Mouse (Mus musculus) adrenal gland (tissue): Measurements from ENCODE around the gene Olfr1450.
"Not testable (repeated sequence)": the region's sequence is repeated elsewhere in the genome, so short reads cannot be mapped to it uniquely, and the experiment has no call there.

Source experiments
- intact Hi-C: fragments of 180-260 bp; cut with DNase I; formaldehyde crosslinking; loops from one replicate; pipeline ENCODE4 v1.15.1; 2025
- long read RNA-seq, 2 experiments: library from polyadenylated mRNA; unstranded; transcript quantifications; one replicate each; pipeline ENCODE4 v2.0.0; 2020; ENCODE audit warnings: borderline replicate concordance in 1 of 2; ENCODE audit not compliant: insufficient replicate concordance in 1 of 2

The Olfr1450 gene
- long read RNA-seq, experiment 1, result 0 reads
- long read RNA-seq, experiment 2, result 0 reads

DNA sequence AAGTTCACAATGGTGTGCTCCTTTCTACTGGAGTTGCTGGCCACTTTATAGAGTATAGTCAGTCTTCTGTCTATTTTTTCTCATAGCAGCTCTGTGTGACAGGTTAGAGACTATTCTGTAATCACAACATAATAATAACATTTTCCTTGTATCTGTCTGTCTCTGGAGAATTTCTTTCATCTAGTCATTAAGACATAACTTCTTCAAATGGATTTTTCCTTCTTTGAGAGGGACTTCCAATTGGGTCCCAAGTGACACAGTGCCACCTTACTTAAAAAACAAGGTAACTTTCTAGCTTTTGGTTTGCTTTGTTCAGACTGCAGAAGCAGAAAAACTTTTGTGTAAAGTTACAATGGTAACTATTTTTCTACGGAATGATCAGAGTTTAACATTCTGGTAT is at the start of gene Olfr1450:
Olfr1450 (plus strand) TSS at position 301 of the 400 bp plus-strand sequence.
- intact Hi-C loops, result no loop called here

DNA sequence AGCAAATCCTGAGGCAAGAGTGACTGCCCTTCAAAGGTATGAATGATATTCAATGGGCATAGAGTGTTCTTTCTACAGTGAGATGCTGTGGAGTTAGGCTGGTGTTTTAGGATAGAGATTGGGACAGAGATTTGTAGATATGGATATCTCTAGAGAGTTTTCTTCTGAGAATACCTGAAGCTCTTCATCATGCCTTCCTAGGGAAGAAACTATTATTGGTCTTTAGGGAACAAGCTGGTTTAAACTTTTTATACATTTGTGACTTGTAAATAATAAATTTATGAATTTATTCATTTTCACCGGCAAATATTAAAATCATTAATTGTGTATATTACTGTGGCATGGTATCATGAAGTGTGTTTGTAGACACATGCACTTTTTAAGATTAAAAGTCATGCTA is 46.4 kb upstream of the Olfr1450 start, which contains the start of gene Olfr1447:
Olfr1447 (minus strand) TSS at position 101 of the 400 bp plus-strand sequence.
- intact Hi-C loops, result no loop called here

DNA sequence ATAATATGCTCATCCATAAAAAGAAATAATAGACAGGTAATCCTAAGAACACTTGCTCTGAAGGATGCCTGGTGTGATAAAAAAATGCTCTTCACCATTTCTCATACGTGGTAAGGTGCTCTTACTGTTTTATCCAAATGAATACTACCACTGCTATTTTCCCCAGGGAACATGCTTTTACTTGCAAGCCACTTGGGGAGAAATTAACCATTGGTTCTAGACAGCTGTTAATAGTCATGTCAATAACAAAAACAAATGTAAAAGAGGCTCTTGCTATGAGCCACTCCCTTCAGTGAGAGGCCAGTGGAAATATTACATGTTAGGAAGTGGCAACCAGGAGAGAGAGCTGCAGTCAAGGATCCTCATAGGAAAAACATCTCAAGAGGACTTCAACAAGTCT is 25.7 kb upstream of the Olfr1450 start, which contains the start of gene Olfr1448:
Olfr1448 (minus strand) TSS at position 101 of the 400 bp plus-strand sequence.
- intact Hi-C loops, result no loop called here

DNA sequence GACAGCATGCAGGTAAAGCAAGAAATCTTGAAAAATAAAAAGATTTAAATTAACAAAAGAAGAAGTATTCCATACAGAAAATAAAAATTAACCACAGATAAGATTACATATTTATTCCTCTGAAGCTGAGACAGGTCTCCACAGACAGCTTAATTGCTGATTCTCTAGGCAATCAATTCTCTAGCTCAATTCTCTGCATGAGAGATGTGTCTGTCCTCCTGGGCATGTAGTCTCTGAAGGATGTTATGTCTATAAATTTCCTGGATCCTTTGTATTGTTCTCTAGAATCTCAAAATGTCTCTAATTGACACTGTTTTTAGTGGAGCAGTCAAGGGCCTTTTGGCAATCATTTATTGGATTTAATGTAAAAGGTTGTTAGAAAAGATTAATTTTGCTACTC is 19.5 kb upstream of the Olfr1450 start, which contains the start of gene Olfr1449:
Olfr1449 (plus strand) TSS at position 301 of the 400 bp plus-strand sequence.
- intact Hi-C loops, result no loop called here

DNA sequence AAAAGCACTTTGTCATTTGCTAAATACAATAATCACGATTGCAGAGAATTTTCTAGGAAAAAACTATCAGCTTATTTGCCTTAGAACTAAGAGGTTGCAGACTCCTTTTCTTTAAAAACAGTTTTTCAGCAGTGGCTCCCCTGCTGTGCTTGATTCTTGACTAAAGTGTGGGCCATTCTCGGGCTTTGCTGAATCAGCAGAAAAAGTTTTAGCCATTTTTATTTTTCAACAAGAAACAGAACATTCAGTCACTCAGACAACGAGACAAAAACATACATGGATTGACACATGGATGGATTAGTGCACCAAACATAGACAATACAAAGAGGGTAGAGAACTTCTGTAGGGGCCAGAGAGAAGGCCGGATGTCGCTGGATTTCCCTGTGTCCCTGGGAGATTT is 20.0 kb downstream of the Olfr1450 start:
- intact Hi-C loops, result not testable (repeated sequence)

DNA sequence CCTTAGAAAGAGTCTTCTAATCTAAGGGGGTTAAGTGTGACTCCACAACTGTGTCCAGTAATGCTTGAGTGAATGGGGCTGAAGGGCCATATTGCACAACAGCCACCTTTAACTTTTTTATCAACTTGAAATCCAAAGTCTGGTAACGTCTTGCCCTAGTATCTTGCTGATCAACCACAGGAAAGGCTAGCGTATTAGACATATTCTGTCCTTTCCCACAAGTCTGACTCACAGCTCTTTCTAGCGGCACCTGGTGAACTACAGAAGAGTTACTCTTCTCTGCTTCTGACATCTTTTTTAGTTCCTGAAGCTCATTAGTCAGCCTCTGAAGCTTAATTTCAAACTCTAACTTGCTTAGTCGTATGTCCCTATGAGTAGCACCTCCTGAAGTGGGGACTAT is 42.3 kb downstream of the Olfr1450 start:
- intact Hi-C loops, result not testable (repeated sequence)

DNA sequence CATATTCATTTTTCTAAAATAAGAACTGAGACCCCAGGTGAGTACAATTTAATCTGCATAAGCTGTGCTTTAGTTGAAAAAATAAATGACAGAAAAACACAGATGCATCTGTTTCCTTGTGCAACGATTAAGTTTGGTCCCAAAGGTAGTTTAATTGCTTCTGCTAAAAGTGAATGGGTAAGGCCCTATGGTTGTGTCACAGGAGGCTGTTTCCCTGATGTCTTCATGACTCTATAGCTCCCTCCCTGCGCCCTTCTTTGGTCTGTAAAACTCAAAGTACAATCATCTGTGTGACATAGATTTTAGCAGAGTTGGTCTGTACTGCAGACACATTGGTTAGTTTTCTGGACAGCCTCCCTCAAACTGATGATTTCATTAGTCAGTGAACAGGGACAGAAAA is 44.7 kb downstream of the Olfr1450 start, which contains the start of gene Olfr1451:
Olfr1451 (plus strand) TSS at position 301 of the 400 bp plus-strand sequence.
- intact Hi-C loops, result no loop called here
